Mouse (Mus musculus) erythroblast, embryonic 14.5 days (primary cell): Measurements from ENCODE around the gene Skap2. TPM values are rescaled to one million over a fixed set of nuclear protein-coding genes. Genes with fewer than 3 reads are reported as not detected.

Experiments
- H3K27me3 ChIP-seq: 2 replicates; pipeline ENCODE4 v1.6.1; 2012; ENCODE audit warnings: inconsistent platforms; ENCODE audit not compliant: control insufficient read depth
- H3K36me3 ChIP-seq: 2 replicates; pipeline ENCODE4 v1.6.1; 2012; ENCODE audit warnings: mild to moderate bottlenecking, inconsistent platforms; ENCODE audit not compliant: control insufficient read depth
- H3K4me1 ChIP-seq: 2 replicates; pipeline ENCODE4 v1.6.1; 2012; ENCODE audit warnings: inconsistent platforms; ENCODE audit not compliant: control insufficient read depth
- H3K4me3 ChIP-seq: replicated peaks from 2 replicates; pipeline ENCODE3; 2012; ENCODE audit warnings: moderate library complexity, mild to moderate bottlenecking, inconsistent platforms
- H3K9me3 ChIP-seq: 2 replicates; pipeline ENCODE4 v1.6.1; 2012; ENCODE audit warnings: low read length, inconsistent platforms, mixed read lengths; ENCODE audit not compliant: control insufficient read depth
- GATA1 ChIP-seq: IDR thresholded peaks from 2 replicates; pipeline ENCODE4 v1.6.1; 2012; ENCODE audit warnings: low read length, inconsistent platforms, mixed read lengths
- TAL1 ChIP-seq: IDR thresholded peaks from 3 replicates; pipeline ENCODE4 v1.6.1; 2012; ENCODE audit warnings: low read length, inconsistent platforms, mixed read lengths
- polyA plus RNA-seq: library from polyadenylated mRNA; stranded (reverse); fragments of >175 nt; gene quantifications from 2 replicates; pipeline ENCODE4 v1.2.3, GENCODE M21; 2012

The Skap2 gene
- polyA plus RNA-seq, 1 experiment: 0.03 TPM

GRCm38 (mm10) chr6:52028131-52028530, 15.8 kb upstream of the Skap2 start:
- no peak for TF ChIP-seq TAL1
- no peak for TF ChIP-seq GATA1
- Histone ChIP-seq H3K9me3 (no peaks in the 10 kb centered on the region), H3K4me1 (no peaks in the 10 kb centered on the region), H3K36me3 (no peaks in the 10 kb centered on the region), H3K4me3 (no peak overlapping the region), H3K27me3 (no peaks in the 10 kb centered on the region)

GRCm38 (mm10) chr6:52027181-52027580, 14.8 kb upstream of the Skap2 start:
- no peaks in the 10 kb centered on the region for H3K36me3 ChIP-seq
- no peaks in the 10 kb centered on the region for H3K9me3 ChIP-seq
- no peak overlapping the region for H3K4me3 ChIP-seq
- no peaks in the 10 kb centered on the region for H3K4me1 ChIP-seq
- TF ChIP-seq GATA1 (no peak), TAL1 (no peak)
- H3K27me3 ChIP-seq: no peaks in the 10 kb centered on the region

- Histone ChIP-seq H3K36me3 (no peaks in the 10 kb centered on the region), H3K27me3 (no peaks in the 10 kb centered on the region), H3K4me3 (no peak overlapping the region), H3K4me1 (no peaks in the 10 kb centered on the region), H3K9me3 (no peaks in the 10 kb centered on the region)
- TF ChIP-seq TAL1 (no peak), GATA1 (no peak)
Measured at GRCm38 (mm10) chr6:52026281-52026680, 13.9 kb upstream of the Skap2 start.

- Histone ChIP-seq H3K4me1 (no peaks in the 10 kb centered on the region), H3K4me3 (no peak overlapping the region), H3K27me3 (no peaks in the 10 kb centered on the region), H3K9me3 (no peaks in the 10 kb centered on the region; the same call in 1 of the 2 replicates), H3K36me3 (no peaks in the 10 kb centered on the region)
- TF ChIP-seq GATA1 (no peak), TAL1 (no peak)
Measured at GRCm38 (mm10) chr6:52024730-52025129, 12.4 kb upstream of the Skap2 start.

- no peak overlapping the region for H3K4me3 ChIP-seq
- TF ChIP-seq TAL1 (no peak), GATA1 (no peak)
- H3K4me1 ChIP-seq: no peaks in the 10 kb centered on the region
- H3K36me3 ChIP-seq: no peaks in the 10 kb centered on the region
- H3K9me3 ChIP-seq: peaks cover 2% of the 10 kb centered on the region; the same call in 1 of the 2 replicates
- H3K27me3 ChIP-seq: no peaks in the 10 kb centered on the region
Measured at GRCm38 (mm10) chr6:52022363-52022762, 10.0 kb upstream of the Skap2 start.

GRCm38 (mm10) chr6:52020276-52020675, 7.9 kb upstream of the Skap2 start:
- peaks cover 2% of the 10 kb centered on the region; the same call in 1 of the 2 replicates for H3K9me3 ChIP-seq
- H3K27me3 ChIP-seq: no peaks in the 10 kb centered on the region
- no peak overlapping the region for H3K4me3 ChIP-seq
- TF ChIP-seq GATA1 (no peak), TAL1 (no peak)
- no peaks in the 10 kb centered on the region for H3K4me1 ChIP-seq
- H3K36me3 ChIP-seq: no peaks in the 10 kb centered on the region

- H3K4me3 ChIP-seq: peak overlapping the region; percentile 80
- H3K4me1 ChIP-seq: peaks cover 22% of the 10 kb centered on the region
- H3K36me3 ChIP-seq: no peaks in the 10 kb centered on the region
- TF ChIP-seq TAL1: no peak
- H3K9me3 ChIP-seq: no peaks in the 10 kb centered on the region
- H3K27me3 ChIP-seq: peaks cover 36% of the 10 kb centered on the region
Measured at GRCm38 (mm10) chr6:52013245-52013945, 1.0 kb upstream of the Skap2 start.

- Histone ChIP-seq H3K36me3 (no peaks in the 10 kb centered on the region), H3K4me3 (peak overlapping the region; percentile 80), H3K9me3 (no peaks in the 10 kb centered on the region), H3K27me3 (peaks cover 52% of the 10 kb centered on the region), H3K4me1 (peaks cover 22% of the 10 kb centered on the region)
- no peak for TF ChIP-seq GATA1
- TF ChIP-seq TAL1: no peak
Measured at GRCm38 (mm10) chr6:52011559-52012408, 565 bp downstream of the Skap2 start.

GRCm38 (mm10) chr6:52009385-52009784, 3.0 kb downstream of the Skap2 start:
- peaks cover 22% of the 10 kb centered on the region for H3K4me1 ChIP-seq
- no peaks in the 10 kb centered on the region for H3K9me3 ChIP-seq
- TF ChIP-seq TAL1 (no peak), GATA1 (no peak)
- H3K4me3 ChIP-seq: no peak overlapping the region
- H3K27me3 ChIP-seq: peaks cover 76% of the 10 kb centered on the region
- no peaks in the 10 kb centered on the region for H3K36me3 ChIP-seq
